Mouse (Mus musculus): ENCODE measurements at regions not wholly inside any gene's neighbourhood (a gene's known extent, or its start where the extent isn't known, plus 50 kb on each side); places are given as distances from the start of the nearest gene placed in this dataset.

DNA sequence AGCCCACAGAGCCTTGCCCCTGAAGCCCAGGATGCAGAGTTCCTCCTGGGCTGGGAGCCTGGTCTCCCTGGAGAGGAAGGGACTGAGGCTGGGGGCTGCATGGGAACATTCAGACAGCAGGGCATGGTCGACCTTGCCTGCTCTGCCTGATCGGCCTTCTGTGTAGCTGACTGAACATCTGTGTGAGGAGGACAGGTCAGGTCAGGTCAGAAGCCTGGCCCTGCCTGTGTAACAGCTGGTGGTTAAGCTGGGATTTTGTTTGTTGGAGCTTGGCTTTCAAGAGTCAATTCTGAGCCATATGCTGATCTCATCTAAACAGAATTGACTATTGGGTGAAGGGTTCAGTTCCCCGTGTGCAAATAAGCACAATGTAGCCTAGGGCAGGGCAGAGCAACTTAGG lies 365.5 kb downstream of the Cdh26 start:
- peak in 1 of 2 experiments; percentile 11 for DNase-seq (ENCODE audit: low spot score in 2 of 2)

DNA sequence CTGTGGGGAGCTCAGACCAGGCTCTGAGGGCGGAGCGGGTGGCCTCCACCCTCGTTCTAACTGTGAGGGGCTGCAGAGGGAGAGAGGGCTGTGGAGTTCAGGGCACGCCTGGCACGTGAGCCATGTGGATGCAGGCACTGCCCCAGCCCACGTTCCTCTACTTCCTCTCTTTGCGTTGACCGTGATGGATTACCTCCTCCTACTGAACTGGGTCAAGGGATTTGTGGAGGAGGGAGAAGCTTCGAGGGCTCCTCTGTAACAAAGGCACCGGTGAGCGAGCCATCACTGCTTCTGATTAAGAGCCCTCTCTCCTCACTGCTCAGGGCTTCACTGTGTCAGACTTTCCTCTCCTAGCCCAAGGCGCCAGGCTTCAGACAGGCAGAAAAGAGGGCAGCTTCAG lies 371.1 kb downstream of the Cdh26 start:
- DNase-seq (ENCODE audit: low spot score in 2 of 2), result peak; percentile 18 to 19

DNA sequence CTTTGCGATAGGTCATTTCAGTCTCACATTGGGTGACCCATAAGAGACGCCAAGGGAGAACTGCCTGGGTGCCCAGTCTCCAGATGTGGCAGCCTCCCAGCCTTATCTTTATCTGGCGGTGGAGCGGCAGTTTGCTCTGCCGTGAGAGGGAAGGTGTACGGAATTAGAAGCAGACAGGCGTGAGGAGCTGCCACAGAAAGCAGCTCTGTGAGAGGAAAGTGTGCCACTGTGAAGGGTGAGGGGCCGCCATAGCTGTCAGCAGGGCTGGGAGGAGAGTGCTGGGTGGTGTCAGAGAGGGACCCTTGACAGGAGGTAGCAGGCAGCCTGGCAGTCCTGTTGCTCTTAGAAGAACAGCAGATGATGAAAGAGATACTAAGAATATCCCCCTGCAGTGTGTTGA lies 375.0 kb downstream of the Cdh26 start:
- DNase-seq (ENCODE audit: low spot score in 2 of 2), result no peak

DNA sequence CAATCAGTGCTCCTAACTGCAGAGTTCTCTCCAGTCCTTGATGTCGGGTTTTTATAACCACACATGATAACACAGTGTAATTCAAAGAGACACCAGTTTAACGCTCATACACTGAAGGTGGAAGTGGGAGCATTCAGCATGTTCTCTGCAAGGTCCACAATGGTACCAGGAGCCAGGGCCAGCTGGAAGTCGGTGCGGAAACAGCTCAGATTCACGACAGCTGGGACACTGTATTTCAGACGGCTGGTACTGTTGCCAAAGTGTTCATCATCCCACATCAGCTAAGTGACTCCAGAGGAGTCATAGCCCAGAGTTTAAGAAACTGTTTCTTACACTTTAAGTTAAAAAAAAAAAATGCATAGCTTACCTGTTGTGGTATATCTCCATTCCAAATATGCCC lies 391.2 kb downstream of the Cdh26 start:
- no peak for DNase-seq (ENCODE audit: low spot score in 2 of 2)

DNA sequence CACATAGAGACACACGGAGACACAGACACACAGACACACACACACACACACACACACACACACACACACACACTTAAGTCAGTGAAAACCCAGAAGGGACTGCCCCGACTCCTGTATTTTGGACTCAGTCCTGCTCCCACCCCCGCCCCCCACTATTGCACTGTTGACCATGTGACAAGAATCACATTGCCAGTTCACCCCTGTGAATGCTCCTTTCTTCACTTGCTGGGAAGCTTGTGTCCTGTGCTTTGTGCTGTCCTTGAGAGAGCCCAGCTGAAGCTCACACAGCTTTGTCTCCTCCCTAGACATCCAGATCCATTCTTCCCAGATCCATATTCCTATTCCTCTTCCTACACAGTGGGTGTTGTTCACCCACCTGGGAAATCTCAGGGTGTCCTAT lies 400.0 kb downstream of the Cdh26 start:
- DNase-seq (ENCODE audit: low spot score in 2 of 2), result no peak

DNA sequence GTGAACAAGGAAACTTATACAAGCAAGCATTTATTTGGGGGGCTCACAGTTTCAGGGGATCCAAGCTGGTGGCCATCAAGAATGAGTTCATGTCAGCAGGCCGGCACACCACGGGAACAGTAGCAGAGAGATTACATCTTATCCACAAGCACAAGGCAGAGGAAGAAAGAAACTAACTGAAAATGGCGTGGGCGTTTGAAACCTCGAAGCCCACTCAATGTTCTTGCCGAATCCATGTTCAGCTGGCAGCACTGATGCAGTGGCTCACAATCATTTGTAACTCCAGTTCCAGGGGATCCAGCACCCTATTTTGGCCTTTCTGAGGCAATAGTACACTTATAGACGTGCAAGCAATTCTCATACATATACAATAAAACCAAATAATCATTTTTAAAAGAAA lies 404.7 kb downstream of the Cdh26 start:
- DNase-seq (ENCODE audit: low spot score in 2 of 2), result no peak

DNA sequence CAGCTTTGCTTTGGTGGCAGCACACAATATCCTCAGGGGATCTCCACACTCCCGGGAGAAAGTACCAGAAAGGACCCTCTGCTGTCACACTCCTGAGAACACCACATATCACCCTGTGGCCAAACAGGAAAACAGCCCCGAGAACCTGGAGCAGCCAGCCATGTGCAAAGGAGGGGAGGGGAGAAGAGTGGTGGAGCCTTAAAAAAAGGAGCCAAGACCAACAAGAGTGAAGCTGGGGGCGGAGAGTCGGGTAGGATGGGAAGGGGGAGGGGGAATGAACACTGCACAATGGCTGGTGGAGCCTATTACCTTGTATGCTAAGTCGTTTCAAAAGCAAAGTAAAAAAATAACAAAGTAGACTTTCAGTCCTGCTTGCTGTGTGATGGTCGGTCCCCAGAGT lies 408.2 kb downstream of the Cdh26 start:
- DNase-seq (ENCODE audit: low spot score in 2 of 2), result no peak

DNA sequence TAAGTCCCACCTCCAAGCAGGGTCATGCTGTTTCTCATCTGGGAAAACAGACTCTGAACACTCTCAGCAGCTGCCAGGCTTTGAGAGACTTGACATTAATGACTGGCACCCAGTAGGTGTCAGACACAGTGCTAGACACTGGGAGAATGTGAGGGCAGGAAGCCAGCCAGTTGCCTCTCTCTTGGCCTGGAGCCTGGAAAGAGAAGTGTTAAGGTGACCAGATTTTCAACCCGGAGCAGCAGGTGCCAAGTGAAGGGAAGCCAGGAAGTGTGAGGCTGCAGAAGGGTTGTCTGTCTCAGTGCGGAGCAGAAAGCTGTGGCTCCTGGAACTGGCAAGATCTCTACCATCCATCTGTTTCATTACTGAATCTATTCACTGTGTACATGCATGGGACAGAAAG lies 410.6 kb downstream of the Cdh26 start:
- no peak for DNase-seq (ENCODE audit: low spot score in 2 of 2)

DNA sequence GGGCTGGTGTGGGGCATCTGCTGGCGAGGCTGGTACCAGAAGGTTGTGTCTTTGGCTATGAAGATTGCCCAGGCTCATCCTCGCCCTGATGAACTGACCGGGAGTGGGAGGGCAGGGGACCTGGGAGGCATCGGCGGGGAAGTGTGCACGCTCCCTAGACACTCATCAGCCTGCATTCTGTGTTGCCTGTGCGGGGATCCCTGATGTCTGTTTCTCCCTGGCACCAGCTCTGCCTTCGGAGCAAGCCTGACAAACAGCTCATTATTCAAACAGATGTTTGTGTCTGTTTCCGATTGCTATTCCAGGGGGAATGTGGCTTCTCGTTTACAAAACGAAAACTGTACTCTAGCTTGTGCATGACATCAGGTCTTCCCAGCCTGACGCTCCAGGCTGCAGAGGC lies 412.3 kb downstream of the Cdh26 start:
- no peak for DNase-seq (ENCODE audit: low spot score in 2 of 2)

DNA sequence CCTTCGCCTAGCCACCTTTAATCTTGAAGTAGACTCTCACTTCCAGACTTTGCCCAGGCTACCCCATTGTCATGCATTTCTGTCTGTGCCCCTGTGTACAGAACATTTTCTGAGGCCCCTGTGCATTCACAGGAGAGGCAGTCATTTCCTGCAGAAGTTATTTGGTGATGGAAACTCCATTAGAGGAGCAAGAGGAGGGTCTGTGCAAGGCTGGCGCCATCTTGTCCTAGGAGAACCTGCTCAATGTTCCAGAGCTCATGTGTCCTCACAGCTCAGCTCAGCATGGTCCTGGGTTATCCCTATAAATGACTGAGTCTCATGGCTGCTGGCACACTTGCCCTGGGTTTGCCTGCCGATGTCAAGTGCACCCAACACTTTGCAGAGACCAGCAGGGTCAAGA lies 413.1 kb downstream of the Cdh26 start:
- no peak for DNase-seq (ENCODE audit: low spot score in 2 of 2)

DNA sequence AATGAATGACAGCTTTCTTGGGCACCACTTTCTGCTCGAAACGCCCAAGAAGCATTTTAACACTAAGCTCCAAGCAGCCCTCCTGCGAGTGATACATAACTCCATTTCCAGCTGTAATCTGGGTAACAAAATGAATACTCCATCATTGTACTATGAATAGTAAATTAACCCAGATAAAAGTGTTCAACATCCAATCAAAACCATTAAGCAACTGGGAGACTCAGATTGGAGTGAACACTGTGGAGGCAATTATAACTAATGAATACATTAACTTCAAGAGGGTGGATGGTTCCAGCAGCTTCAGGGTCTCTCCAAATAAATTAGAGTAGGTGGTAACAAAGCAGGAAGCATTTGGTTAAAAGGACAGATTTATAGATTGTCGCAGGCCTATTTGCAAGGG lies 414.2 kb downstream of the Cdh26 start:
- no peak for DNase-seq (ENCODE audit: low spot score in 2 of 2)

DNA sequence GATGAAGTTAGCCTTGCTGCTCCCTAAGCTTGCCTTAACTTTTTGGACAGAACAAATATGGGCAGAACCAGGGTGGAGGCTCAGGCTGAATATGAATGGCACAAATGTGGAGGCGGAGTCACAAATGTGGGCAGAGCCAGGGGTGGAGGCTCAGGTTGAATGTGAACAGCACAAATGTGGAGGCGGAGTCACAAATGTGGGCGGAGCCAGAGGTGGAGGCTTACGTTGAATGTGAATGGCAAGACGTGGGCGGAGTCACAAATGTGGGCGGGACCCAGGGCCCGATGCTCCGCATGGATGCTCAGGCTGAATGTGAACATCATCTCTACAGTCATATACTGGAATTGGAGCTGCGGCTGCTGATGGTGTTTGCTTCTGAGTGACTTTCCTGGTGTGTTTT lies 420.0 kb downstream of the Cdh26 start:
- no peak for DNase-seq (ENCODE audit: low spot score in 2 of 2)

DNA sequence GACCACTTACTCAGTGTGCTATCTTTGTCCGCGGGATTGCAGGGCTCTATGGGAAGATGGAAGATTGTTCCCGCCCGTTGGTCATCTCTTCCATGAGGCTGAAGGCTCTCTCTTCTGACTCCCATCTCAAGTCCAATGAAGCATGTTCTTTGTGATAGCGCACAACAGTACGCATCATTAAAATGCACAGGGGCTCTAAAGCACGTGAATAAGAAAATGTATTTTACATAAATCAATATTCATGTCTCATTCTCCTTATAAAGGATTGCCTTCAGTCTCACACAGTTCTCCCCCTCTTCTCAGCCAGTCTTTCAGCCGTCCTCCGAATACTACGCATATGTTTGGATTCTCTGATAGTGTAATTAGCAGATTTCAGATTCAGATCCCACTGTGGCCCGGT lies 420.4 kb downstream of the Cdh26 start:
- no peak for DNase-seq (ENCODE audit: low spot score in 2 of 2)

DNA sequence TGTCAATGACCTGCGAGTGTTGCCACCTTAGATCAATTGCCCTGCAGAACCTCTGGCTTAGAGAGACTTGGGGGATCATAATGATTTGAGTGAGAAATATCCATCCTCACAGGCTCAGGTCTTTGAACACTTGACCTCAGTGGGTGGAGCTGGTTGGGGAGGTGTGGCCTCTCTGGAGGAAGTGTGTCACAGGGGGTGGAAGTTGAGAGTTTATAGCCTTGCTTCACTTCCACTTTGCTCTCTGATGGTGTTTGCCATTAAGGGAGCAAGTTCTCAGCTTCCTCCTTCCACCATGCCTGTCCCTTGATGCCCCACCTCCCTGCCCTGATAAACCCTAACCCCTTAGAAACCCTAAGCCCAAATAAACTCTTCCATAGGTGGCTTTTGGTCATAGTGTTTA lies 423.7 kb downstream of the Cdh26 start:
- DNase-seq (ENCODE audit: low spot score in 2 of 2), result no peak

DNA sequence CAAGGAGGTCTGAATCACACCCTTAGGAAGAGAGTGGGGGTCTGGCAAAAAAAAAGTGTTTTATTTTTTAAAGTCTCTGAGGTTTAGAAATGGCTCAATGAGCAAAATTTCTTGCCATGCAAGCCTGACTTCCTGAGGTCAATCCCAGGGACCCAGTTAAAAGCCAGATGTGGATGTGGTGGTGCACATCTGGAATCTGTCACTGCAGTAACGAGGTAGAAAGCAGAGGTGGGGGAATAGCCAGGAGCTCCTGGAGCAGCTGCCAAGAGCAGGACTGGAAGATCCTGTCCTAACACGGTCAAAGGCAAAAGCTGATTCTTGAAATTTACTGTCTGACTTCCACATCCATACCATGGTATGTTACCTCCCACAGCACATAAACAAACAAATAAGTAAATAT lies 424.4 kb downstream of the Cdh26 start:
- no peak for DNase-seq (ENCODE audit: low spot score in 2 of 2)

DNA sequence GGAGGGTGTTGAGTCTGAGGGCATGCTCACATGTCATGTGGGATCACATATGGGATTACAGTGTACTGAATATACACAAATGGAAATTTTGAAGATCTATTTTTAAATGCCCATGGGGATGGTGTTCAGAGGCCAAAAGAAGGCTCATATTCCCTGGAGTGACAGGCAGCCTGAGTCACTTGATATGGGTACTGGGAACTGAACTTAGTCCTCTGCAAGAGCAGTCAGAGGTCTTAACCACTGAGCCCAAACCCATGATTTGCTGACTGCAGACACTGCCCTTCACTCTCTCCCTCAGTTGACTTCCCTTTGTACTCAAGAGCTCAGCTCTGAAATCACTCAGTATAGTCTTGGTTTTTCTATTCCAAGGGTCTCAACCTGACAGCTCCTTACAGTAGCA lies 432.3 kb downstream of the Cdh26 start:
- no peak for DNase-seq (ENCODE audit: low spot score in 2 of 2)

DNA sequence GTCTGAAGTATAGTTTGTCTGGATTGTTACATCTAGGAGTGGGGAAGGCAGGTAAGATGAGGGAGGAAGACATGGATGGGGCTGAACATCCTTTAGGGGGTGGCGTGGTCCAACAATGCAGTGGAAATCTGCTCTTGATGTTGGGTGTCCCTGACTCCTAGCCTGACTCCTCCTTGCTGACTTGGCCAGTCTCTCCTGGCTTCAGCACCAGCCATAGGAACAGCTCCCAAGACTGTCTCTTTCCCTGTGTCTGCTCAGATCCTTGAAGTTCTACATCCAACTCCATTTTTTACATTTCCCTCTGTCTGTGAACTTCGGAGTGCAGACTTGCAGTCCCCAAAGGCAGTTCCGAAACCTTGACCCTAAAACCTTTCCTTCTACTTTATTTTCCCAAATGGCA lies 436.8 kb downstream of the Cdh26 start:
- no peak for DNase-seq (ENCODE audit: low spot score in 2 of 2)

DNA sequence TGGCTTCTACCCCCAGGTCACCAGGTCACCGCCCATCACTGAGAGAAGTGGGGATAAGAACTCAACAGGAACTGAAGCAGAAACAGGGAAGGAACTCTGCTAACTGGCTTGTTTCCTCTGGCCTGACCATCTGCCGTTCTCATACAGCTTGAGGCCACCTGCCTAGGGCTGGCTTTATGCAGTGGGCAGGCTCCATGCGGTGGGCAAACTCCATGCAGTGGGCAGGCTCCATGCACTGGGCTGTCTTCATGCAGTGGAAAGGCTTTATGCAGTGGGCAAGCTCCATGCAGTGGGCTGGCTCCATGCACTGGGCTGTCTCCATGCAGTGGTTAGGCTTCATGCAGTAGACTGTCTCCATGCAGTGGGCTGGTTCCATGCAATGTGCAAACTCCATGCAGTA lies 438.8 kb downstream of the Cdh26 start:
- DNase-seq (ENCODE audit: low spot score in 2 of 2), result no peak

DNA sequence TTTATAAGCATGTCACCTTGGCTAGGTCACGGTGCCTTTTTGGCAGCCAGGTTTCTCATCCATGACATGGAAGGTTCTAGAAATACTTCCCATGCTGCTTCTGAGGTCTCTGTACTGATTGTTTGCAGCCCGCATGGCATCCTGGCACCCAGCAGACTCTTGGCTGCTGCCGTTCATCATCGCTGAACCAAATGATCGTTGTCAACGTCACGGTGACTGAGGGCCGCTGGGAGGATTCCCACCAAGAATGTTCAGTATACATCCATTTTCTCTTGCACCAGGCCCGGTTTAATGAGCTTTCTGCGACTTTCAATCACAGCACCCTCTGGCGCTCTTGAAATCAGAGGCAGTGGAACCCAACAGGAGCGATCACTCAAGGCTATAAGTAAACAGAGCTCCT lies 448.1 kb downstream of the Cdh26 start:
- no peak for DNase-seq (ENCODE audit: low spot score in 2 of 2)

DNA sequence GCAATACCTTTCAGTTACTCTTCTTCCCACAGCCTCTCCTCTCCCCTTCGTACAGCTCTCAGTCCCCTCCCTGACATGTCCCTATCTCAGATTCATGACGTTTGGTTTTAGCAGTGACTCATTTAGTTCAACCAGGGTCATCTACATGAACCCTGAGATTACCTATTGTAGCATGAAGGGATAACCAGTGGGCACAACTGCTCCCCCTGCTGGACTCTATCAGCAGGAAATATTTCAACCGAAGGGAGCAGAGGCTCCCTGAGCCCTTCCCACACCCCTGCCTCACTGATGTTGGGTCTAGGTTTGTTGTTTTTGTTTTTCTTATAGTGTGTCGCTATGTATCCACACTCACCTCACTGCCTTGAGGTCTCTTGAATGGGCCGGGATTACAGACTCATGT lies 455.4 kb downstream of the Cdh26 start:
- DNase-seq (ENCODE audit: low spot score in 2 of 2), result peak; percentile 19 to 23

DNA sequence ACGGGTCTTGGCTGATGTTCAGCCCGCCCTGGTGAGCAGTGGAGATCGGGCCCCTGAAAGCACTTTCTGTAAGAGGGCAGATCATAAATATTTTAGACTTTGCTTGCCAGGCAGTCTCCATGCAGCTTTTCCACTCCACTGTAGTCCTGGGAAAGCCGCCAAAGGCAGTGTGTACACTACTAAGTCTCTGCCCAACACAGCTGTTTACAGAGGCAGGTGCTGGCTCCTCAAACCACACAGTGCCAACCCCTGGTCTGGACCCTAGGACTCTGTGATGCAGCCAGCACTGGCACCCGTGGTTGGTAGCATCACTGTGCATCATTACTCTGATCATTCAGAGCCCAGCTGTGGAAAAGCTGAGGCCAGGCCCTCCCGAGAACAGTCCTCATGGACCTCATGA lies 458.4 kb downstream of the Cdh26 start:
- no peak for DNase-seq (ENCODE audit: low spot score in 2 of 2)

DNA sequence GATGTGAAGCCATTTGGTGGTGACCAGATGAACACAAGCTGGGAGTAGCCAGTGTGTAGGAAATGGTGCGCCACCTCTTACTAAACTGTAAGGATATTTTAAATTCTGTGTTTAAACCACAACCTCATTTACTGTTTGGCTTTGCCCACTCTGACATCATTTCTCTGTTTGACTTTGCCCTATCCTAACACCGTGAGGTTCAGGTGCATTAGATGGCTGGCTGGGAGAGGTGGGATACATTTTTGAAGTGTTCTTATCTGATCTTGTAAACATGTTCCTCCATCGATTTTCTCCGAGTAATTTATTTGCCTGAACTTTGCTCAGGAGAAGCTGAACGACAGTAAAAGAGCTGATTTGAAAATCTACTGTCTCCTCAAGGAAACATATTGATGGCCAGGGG lies 472.1 kb downstream of the Cdh26 start:
- DNase-seq (ENCODE audit: low spot score in 2 of 2), result no peak

DNA sequence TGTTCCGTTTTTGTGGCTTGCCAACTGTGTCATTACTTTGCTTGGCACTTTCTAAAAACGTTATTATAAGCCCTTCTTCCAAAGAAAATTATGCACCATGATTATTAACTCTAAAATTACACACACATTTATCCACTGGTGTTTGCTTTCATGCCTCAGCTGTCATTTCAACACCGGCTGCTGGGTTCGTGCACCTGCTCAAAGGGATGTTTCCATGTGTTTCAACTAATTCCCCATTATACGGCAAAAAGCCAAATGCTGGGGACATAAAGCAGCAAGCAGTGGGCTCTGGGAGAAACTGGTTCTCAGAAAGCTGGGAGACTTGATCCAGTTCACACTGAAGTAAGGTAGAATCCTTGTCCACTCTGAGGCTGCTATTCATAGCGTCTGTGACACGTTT lies 479.0 kb downstream of the Cdh26 start:
- no peak for DNase-seq (ENCODE audit: low spot score in 2 of 2)

DNA sequence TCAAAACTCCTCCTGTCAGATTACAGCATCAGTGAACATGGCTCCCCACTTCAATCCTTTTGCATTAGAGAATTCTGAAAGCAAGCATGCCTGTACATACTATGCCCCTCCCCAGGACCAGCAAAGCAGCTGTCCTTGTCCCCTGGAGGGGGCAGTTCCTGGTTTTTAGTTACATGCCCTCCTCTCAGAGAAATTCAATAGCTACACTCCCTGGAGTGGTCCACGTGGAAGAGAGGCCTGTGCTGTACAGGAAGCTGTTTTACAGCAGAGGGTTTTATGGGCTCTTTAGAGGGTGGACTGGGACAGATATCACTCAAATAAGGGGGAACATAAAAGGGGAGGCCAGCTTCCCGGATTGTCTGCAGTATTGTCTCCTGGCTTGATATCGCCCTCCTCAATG lies 481.3 kb downstream of the Cdh26 start:
- no peak for DNase-seq (ENCODE audit: low spot score in 2 of 2)
